Mouse (Mus musculus): ENCODE results near the gene Cntnap3. TPM values are rescaled to one million over a fixed set of nuclear protein-coding genes. Genes with fewer than 3 reads are reported as not detected.
"Not testable (repeated sequence)": the region's sequence is repeated elsewhere in the genome, so short reads cannot be mapped to it uniquely, and the experiment has no call there.

Cntnap3 gene
- polyA plus RNA-seq (2012; rRNA removed): 0.11 and 0.28 TPM in 2 replicates

DNA sequence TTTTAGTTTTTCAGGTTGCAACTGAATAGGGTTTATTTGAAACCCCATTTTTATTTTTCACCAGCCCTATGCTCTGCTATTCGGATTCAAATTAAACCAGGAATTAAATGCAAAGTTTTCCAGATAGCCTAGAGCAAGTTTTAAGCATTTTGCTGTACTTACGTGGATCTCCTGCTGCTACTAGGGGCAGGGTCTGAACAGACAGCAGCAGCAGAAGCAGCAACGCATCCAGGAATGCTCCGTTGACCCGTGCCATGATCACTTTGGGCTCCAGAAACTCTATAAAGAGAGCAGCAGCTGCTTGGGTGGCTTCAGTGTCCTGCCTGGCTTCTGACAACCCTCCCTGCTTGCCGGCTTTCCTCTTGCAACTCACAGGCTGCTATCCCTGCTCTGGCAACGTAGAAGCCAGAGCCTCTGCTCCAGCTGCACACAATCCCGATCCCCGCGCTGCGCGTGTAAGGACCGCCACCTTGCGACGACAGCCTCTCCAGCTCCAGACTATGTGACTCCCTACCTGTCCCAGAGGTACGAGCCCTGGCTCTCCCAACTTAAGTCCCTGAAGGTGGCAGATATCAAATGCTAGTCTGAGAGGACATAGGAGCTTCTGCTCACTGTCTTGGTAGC lies at the start of gene Cntnap3:
Gene Cntnap3, minus strand, starts transcription at position 371 of the 624 bp plus-strand sequence.
- WGBS: 6% methylated on average over 16 of the region's 16 CpGs
- Histone ChIP-seq H3K27ac (ENCODE audit: insufficient read depth, low read length) (no peak within 1 kb of the TSS), H3K4me1 (ENCODE audit: control insufficient read depth, insufficient read depth, low read length) (no peaks in the 10 kb centered on the region), H3K4me3 (replicated peaks; ENCODE audit: insufficient read depth, low read depth, low read length) (no peak within 1 kb of the TSS), H3K27me3 (ENCODE audit: control insufficient read depth, insufficient read depth, low read length) (no peaks in the 10 kb centered on the region)
- TF ChIP-seq POLR2A (IDR thresholded peaks at IDR 0.05; ENCODE audit: borderline replicate concordance, insufficient read depth, low read length) (no peak), CTCF (IDR thresholded peaks at IDR 0.05; ENCODE audit: borderline replicate concordance, insufficient read depth, low read depth, low read length) (no peak)
- no peak for DNase-seq

DNA sequence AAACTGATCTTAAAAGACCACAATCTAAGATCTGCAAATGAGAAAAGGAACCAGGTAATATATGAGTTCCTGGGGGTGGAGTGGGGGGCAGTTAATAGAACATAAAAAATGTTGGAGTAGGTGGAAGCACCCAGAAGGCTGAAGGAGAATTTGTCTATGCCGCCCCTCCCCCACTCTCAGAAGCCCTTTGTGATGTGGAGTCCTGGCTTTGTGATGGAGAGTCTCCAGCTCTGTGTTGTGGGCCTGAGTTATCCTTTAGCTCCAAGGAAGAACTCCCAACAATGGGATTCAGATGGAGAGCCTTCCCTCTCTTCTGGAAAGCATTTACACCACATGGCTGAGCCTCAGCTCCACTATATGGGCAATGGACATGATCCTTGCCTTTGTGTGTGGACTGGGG lies 13.4 kb upstream of the Cntnap3 start, which contains the start of gene Spata31:
Gene Spata31, plus strand, starts transcription at position 216 of the 400 bp plus-strand sequence.
- Histone ChIP-seq H3K27ac (ENCODE audit: insufficient read depth, low read length) (no peak within 1 kb of the TSS), H3K4me3 (replicated peaks; ENCODE audit: insufficient read depth, low read depth, low read length) (no peak within 1 kb of the TSS), H3K4me1 (ENCODE audit: control insufficient read depth, insufficient read depth, low read length) (no peaks in the 10 kb centered on the region), H3K27me3 (ENCODE audit: control insufficient read depth, insufficient read depth, low read length) (no peaks in the 10 kb centered on the region)
- 82% methylated on average over 1 of the region's 1 CpGs for WGBS
- TF ChIP-seq CTCF (IDR thresholded peaks at IDR 0.05; ENCODE audit: borderline replicate concordance, insufficient read depth, low read depth, low read length): no peak
- TF ChIP-seq POLR2A (IDR thresholded peaks at IDR 0.05; ENCODE audit: borderline replicate concordance, insufficient read depth, low read length): no peak
- DNase-seq: no peak

DNA sequence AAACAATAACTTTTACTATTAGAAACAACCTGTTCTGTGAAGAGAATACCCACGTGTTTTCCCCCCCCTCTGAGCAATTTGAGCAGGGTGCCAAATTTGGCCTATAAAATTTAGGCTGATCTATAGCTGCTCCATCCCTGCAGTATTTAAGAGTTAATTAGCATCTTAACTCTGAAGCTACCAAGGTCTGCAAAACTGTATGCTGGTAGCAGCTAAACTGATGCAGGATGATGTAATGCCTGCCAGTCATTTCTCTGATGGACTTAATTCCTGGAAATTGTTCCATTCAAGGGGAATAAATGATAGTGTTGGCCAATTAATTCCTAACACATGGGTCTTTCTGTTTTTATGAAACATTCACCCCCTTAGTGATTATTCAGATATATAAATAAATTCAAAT lies 623 bp downstream of the Cntnap3 start:
- no peaks in the 10 kb centered on the region for H3K27me3 ChIP-seq (ENCODE audit: control insufficient read depth, insufficient read depth, low read length)
- H3K4me3 ChIP-seq (replicated peaks; ENCODE audit: insufficient read depth, low read depth, low read length): no peak overlapping the region
- WGBS: 24% methylated on average over 1 of the region's 1 CpGs
- DNase-seq: no peak
- no peaks in the 10 kb centered on the region for H3K4me1 ChIP-seq (ENCODE audit: control insufficient read depth, insufficient read depth, low read length)
- no peak overlapping the region for H3K27ac ChIP-seq (ENCODE audit: insufficient read depth, low read length)
- no peak for TF ChIP-seq CTCF (IDR thresholded peaks at IDR 0.05; ENCODE audit: borderline replicate concordance, insufficient read depth, low read depth, low read length)
- no peak for TF ChIP-seq POLR2A (IDR thresholded peaks at IDR 0.05; ENCODE audit: borderline replicate concordance, insufficient read depth, low read length)

DNA sequence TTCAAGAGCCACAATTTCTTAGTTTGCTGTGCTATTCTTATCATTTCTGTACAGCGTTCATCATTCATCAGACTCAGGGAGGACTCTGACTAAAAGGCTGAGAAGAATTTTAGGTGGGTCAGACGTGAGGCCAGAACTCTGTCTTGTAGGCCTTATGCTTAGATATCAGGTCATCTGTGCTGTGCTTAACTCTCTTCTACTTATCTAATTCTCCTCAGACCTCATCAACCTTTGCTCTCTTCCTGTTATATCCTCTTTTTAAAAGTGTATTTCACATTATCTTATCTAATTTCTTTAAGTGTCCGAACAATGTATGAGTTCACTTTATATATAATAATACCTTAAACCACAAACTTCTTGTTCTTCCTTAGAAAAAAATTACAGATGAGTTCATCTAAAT lies 38.4 kb downstream of the Cntnap3 start:
- 86% methylated on average over 3 of the region's 3 CpGs for WGBS
- TF ChIP-seq POLR2A (IDR thresholded peaks at IDR 0.05; ENCODE audit: borderline replicate concordance, insufficient read depth, low read length) (no peak), CTCF (IDR thresholded peaks at IDR 0.05; ENCODE audit: borderline replicate concordance, insufficient read depth, low read depth, low read length) (no peak)
- no peak overlapping the region for H3K27ac ChIP-seq (ENCODE audit: insufficient read depth, low read length)
- no peaks in the 10 kb centered on the region for H3K27me3 ChIP-seq (ENCODE audit: control insufficient read depth, insufficient read depth, low read length)
- no peak overlapping the region for H3K4me3 ChIP-seq (replicated peaks; ENCODE audit: insufficient read depth, low read depth, low read length)
- H3K4me1 ChIP-seq (ENCODE audit: control insufficient read depth, insufficient read depth, low read length): no peaks in the 10 kb centered on the region
- no peak for DNase-seq

DNA sequence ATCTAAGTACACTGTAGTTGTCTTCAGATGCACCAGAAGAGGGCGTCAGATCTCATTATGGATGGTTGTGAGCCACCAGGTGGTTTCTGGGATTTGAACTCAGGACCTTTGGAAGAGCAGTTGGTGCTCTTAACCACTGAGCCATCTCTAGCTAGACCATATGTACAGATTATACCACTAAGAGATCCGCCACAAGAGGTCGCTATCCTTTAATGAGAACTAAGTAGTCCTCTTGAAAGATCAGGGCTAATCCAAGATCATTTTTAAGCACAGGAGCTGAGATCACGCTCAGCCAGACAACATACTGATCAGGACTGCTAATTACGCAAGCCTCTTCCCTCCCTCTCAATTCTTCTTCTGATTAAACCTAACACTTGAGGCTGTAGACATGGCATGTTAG lies 78.9 kb downstream of the Cntnap3 start:
- WGBS: 41% methylated on average over 5 of the region's 5 CpGs
- H3K27ac ChIP-seq (ENCODE audit: insufficient read depth, low read length); H3K4me3 ChIP-seq (replicated peaks; ENCODE audit: insufficient read depth, low read depth, low read length); H3K27me3 ChIP-seq (ENCODE audit: control insufficient read depth, insufficient read depth, low read length); H3K4me1 ChIP-seq (ENCODE audit: control insufficient read depth, insufficient read depth, low read length); DNase-seq: not testable (repeated sequence)

DNA sequence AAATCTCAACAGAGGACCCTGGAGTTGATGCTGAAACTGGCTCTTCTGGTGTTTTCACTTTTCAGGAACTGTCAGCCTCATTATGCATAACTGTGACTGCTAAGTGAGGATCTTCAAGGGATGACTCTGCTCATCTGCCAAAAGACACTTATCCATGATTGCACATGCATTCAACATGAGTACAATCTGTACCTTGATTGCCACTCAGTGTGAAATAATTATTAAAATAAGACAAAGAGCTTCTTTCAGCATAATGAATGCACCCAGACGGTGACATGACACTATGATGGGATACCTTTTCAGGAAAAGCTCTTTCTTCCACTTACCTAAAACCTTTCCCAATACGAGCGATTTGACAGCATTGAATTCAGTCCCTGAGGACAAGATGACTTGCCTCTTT lies 158.4 kb downstream of the Cntnap3 start:
- no peak overlapping the region for H3K27ac ChIP-seq (ENCODE audit: insufficient read depth, low read length)
- 75% methylated on average over 3 of the region's 3 CpGs for WGBS
- no peak for DNase-seq
- TF ChIP-seq POLR2A (IDR thresholded peaks at IDR 0.05; ENCODE audit: borderline replicate concordance, insufficient read depth, low read length) (no peak), CTCF (IDR thresholded peaks at IDR 0.05; ENCODE audit: borderline replicate concordance, insufficient read depth, low read depth, low read length) (no peak)
- no peak overlapping the region for H3K4me3 ChIP-seq (replicated peaks; ENCODE audit: insufficient read depth, low read depth, low read length)
- H3K27me3 ChIP-seq (ENCODE audit: control insufficient read depth, insufficient read depth, low read length): no peaks in the 10 kb centered on the region
- H3K4me1 ChIP-seq (ENCODE audit: control insufficient read depth, insufficient read depth, low read length): no peaks in the 10 kb centered on the region

DNA sequence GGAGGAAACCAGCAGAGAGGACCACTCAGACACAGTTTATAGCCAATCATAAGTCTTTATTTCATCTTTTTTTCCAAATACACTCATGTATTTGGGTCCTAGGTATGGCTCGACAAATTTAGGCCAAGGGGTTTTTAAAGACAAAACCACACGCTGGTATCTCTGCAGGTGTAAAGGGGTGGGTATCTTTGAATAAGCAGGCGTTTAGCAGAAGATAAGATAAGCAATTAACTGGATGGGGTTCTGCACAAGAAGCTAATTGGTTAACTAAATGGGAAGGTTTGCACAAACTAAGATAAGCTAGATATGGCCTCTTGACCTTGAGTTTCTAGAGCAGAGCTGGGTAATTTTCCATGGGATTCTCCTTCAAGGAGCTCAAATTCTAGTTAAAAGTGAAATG lies 171.5 kb downstream of the Cntnap3 start:
- no peaks in the 10 kb centered on the region for H3K4me1 ChIP-seq (ENCODE audit: control insufficient read depth, insufficient read depth, low read length)
- 79% methylated on average over 3 of the region's 3 CpGs for WGBS

DNA sequence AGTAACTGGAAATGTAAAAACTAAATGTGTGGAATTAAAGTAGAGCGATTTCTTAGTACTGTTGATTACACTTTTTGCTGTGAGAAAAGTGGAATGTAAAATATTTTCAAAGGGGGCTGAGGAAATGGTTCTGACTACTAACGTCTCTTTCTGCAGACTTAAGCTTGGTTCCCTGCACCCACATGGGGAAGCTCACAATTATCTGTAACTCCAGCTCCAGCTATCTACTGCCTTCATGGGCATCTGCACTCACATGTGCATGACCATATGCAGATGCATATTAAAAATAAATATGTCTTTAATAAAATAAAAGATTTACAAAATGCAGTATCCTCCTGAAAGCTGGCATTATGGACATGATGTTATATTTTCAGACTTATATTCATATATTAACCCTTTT lies 187.0 kb downstream of the Cntnap3 start:
- no peaks in the 10 kb centered on the region for H3K27me3 ChIP-seq (ENCODE audit: control insufficient read depth, insufficient read depth, low read length)
- WGBS: 81% methylated on average over 2 of the region's 2 CpGs
- H3K4me1 ChIP-seq (ENCODE audit: control insufficient read depth, insufficient read depth, low read length): no peaks in the 10 kb centered on the region
- no peak for DNase-seq
- no peak overlapping the region for H3K27ac ChIP-seq (ENCODE audit: insufficient read depth, low read length)
- H3K4me3 ChIP-seq (replicated peaks; ENCODE audit: insufficient read depth, low read depth, low read length): no peak overlapping the region
- no peak for TF ChIP-seq POLR2A (IDR thresholded peaks at IDR 0.05; ENCODE audit: borderline replicate concordance, insufficient read depth, low read length)
- no peak for TF ChIP-seq CTCF (IDR thresholded peaks at IDR 0.05; ENCODE audit: borderline replicate concordance, insufficient read depth, low read depth, low read length)

More for the DNA sequence above, 171.5 kb downstream of the Cntnap3 start:
- Histone ChIP-seq H3K27me3 (ENCODE audit: control insufficient read depth, insufficient read depth, low read length) (no peaks in the 10 kb centered on the region), H3K27ac (ENCODE audit: insufficient read depth, low read length) (no peak overlapping the region), H3K4me3 (replicated peaks; ENCODE audit: insufficient read depth, low read depth, low read length) (no peak overlapping the region)
- TF ChIP-seq CTCF (IDR thresholded peaks at IDR 0.05; ENCODE audit: borderline replicate concordance, insufficient read depth, low read depth, low read length) (no peak), POLR2A (IDR thresholded peaks at IDR 0.05; ENCODE audit: borderline replicate concordance, insufficient read depth, low read length) (no peak)
- DNase-seq: no peak

All from cerebellum, adult 2 months (tissue).